Mouse (Mus musculus) CD8-positive naive resting alpha-beta T cell, adult 2 months (primary cell): ENCODE measurements at regions not wholly inside any gene's neighbourhood (a gene's known extent, or its start where the extent isn't known, plus 50 kb on each side); places are given as distances from the start of the nearest gene placed in this dataset.

ENCODE experiments used
- DNase-seq, 2 experiments: peaks; one replicate each; pipeline ENCODE4 v3.0.0; 2022; ENCODE audit warnings: low read depth in 2 of 2, low spot score in 2 of 2

DNA sequence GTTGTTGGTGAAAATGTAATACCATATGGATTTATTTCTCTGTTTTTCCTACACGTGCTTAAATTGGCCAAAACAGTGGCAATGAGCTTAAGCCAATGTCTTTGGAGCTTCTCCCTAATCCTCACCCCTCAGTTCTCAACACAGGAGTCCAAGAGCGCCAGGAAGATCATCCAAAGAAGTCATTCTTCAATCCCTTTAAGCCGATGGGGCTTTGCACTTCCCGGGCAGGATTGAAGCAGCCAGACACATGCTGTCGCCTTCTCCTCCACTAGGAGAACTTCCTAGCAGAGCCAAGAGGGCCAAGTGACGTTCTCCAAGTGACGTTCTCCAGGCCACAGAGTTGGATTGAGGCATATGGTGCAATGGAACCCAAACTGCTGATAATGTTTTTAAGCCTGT lies 286.3 kb upstream of the Actbl2 start:
- DNase-seq = no peak

- no peak for DNase-seq
Observed at GRCm38 (mm10) chr13:110977379-110977778, 277.4 kb upstream of the Actbl2 start.

GRCm38 (mm10) chr13:110978022-110978421 lies 276.8 kb upstream of the Actbl2 start:
- DNase-seq = no peak

DNA sequence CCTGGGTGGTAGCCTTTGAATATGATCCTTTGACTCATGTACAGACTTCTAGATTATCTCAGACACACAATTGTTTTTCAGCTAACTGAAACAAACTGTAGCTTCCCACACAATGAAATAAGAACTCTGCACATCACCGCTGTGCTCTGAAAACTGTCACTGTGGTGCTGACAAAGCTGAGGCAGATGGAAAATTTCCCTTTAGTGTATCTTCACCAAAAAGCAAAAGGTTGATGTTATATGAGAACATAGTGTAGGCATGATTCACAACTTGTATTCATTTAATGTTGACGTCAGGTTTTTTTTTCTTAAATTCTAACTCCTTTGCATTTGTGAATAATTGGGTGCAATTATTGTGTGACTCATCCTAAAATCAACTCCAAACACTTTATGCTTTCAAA lies 264.1 kb upstream of the Actbl2 start:
- no peak for DNase-seq

GRCm38 (mm10) chr13:110991121-110991520 lies 263.7 kb upstream of the Actbl2 start:
- no peak for DNase-seq

DNA sequence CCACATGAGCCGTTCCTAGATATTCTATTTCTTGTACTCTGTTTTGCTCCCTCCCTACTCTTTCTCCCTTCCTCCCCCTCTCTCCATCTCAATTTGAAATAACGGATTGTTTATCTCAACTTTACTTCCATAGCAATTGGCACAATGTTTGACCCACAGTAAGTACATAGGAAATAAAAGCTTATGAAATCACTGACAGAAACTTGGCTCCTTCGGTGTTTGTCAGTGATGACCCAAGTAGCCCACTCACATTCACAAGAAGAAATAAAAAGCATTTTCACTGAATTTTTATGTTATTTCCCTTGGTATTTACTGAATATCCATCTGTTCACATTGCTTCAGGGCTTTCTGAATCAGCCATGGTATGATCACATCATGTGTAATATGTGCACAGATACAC lies 260.2 kb upstream of the Actbl2 start:
- DNase-seq = no peak

- no peak for DNase-seq
Observed at GRCm38 (mm10) chr13:111002670-111003069, 252.1 kb upstream of the Actbl2 start.

DNA sequence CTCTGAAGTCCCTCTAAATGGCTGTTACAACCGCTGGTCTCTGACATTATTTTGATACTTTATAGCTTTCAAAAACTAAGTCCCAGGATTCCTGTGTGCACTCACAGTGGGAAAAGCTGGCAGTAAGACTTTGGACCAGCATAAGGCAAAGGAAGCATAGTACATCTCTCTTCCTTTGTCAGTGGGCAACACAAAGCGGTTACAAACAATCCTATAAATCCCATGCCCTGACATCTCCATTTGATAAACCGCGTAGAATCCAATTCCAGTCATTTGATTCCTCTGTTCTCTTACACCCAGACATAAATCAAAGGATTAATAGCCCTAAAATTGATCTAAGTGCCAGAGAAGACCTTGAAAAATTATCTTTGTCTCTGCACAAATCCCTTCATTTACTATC lies 240.7 kb upstream of the Actbl2 start:
- no peak for DNase-seq

DNA sequence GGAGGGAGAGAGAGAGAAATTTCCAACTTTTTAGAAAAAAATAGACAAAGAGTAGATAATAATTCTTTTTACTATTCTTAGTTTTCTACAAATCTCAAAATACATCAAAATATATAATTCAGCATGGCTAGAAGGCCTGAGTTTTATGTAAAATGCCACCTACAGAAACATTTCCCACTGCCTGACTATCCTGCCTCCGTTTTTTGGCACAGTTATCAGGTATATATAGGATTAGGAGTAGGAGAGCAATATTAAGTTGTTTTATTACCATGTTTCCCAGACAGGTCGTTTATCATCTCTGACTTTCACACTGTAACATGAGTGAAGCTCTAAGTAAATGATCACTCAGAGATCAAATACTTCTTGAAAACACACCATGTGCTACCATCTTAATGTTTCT lies 224.7 kb upstream of the Actbl2 start:
- DNase-seq = no peak

DNA sequence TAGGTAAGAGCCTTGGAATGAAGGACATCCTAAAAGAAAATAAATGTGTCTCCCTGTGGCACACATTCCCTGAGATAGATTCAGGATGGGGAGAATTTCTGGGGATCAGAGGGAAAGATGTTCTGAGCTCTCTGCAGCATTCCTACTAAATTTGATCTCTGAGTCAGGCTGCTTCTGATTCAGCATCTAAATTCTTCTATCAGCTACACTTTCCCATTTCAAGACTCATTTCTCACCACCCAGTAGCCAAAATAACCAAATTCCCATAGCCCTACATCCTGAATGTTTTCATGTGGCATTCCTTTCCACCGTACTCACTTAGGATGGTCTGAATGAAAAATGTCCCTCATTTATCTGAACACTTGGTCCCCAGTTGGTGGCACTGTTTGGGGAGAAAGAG lies 223.2 kb upstream of the Actbl2 start:
- DNase-seq = no peak

DNA sequence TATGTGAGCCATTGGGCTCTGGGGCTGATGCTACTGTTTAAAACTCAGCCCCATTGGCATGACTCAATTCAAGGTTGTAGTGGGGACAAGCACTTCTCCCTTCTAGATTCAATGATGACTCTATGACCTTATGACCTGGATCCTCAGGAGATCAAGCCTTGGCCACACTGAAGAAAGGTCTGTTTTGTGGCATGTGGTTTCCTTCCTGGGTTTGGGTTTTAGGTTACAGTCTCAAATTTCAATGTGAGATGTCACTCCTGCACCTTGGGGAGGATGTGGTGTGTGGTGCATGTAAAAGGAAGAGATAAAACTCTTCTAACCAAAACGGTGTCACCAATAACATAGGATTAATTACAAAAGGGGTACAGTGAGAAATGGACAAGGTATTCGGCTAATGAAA lies 211.2 kb upstream of the Actbl2 start:
- DNase-seq = no peak

- no peak for DNase-seq
Observed at GRCm38 (mm10) chr13:111044328-111045002, 210.3 kb upstream of the Actbl2 start.

DNA sequence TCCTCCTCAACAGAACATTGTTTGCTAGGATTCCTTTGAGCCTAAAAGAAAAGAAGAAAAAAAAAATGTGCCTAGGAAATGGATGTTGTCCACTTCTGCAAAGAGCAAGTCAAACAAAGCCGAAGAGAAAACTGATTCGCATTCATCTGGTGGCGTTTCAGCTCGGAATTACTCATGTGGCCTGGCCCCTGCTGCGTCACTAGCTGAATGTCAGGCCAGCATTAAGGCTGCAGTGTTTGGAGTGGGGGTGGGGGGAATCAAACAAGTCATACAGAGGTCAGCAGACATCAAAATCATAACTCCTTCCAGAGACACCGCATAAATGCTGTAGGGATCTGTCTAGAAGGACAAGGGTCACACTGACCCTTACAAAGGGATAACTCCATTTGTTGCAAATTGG lies 204.7 kb upstream of the Actbl2 start:
- no peak for DNase-seq

- DNase-seq = no peak
Observed at GRCm38 (mm10) chr13:111055817-111056216, 199.0 kb upstream of the Actbl2 start.

DNA sequence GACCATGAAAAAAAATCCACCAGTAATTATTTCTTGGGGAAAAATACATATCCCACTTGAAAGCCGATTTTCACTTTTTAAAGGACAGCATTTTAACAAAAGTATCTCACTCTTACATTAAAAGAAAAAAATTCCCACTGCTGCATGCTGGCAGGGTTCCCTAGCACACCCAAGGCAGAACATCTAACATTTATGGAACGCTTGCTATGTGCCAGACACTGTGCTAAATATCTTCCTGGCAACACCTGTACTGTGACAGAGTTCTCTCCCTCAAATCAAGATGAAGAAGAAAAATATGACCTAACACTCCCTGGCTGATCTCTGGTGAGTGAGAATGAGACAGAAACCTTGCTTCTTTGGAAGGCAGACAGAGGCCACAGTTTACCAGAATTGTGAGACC lies 167.1 kb upstream of the Actbl2 start:
- no peak for DNase-seq

DNA sequence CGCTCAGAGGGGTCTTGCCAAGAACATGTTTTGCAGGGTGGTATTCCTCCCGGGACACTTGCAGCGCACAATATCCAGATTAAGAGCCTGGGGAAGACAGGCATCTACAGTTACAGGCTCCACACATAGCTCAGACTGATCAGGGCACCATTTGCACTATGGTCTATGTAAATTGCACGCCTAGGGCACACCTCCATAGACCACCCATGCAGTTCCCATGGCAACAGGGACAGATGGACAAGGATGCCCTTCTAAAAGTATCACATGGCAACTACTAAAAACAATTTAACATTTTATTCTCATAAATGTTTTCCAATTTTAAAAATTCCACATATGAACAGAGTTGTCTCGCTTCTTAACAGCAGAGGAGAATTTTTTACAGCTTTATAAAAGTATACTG lies 158.7 kb upstream of the Actbl2 start:
- no peak for DNase-seq

DNA sequence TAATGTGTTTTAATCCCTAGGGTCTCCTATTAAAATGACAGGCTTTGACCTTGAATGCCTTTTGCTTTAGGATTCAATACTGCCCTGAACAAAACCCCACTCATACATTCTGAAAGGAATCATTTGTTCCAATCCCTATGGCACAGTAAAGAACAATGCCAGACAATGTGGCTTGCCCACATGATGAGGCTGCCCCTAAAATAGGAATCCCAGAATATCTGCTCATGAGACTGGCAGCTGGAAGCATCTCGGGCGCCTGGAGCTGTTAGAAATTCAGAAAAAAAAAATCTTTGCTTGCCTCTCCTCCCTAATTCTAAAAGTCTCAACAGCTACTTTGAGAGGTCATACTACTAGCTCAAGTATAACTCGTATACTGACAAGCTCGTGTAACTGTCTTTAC lies 157.5 kb upstream of the Actbl2 start:
- no peak for DNase-seq

GRCm38 (mm10) chr13:111098738-111099137 lies 156.1 kb upstream of the Actbl2 start:
- no peak for DNase-seq

DNA sequence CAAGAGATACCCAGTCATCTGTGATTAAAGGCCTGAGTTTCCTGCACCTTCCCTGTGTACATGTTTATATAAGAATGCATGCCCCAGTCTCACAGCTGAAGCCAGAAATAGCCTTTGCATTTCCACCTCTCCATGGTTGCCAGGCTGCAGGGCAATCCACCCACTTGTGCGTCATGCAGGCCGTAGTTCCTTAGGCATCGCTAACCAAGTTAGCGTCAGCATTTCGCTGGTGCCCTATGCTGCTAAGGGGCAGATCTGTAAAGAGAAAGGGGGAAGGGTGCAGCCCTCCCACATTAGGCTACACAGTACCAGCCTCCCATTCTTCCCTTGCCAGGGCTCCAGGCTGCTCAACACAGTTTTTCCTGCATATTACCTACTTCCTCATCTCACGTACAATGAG lies 155.6 kb upstream of the Actbl2 start:
- no peak for DNase-seq

DNA sequence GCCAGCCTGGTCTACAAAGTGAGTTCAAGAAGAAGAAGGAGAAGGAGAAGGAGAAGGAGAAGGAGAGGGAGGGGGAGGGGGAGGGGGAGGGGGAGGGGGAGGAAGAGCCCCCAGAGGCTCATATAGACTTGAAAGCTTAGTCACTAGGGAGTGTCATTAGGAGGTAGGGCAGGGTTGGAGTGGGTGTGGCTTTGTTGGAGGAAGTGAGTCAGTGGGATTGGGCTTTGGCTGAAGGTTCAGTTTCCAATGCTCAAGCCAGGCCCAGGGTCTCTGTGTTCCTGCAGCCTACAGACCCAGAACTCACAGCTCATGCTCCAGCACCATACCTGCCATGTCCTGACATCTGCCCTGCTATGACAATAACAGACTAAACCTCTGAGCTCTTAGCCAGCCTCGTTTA lies 154.4 kb upstream of the Actbl2 start:
- no peak for DNase-seq

GRCm38 (mm10) chr13:111104567-111105219 lies 150.1 kb upstream of the Actbl2 start:
- DNase-seq = no peak

GRCm38 (mm10) chr13:111131108-111131507 lies 123.7 kb upstream of the Actbl2 start:
- DNase-seq = no peak

DNA sequence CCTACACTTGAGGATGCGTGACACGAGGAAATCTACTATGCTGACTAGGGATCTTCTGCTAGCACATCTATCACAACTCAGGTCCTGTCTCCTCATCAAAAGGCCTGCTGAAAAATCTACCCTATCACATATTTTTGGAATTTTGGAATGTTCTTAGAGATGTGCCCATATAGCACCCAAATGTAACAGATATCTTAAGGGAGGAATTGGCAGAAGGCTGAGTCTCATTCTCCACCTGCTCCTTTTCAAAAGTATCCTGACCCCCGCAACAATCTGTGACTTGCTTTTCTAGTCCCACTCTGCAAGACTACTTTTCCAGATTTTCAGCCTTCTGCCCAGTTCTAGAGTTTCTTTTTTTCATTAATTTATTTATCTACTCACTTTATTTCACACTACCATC lies 118.4 kb upstream of the Actbl2 start:
- DNase-seq = no peak
